Mouse (Mus musculus): ENCODE data around the gene Ccl28. TPM values are rescaled to one million over a fixed set of nuclear protein-coding genes. Genes with fewer than 3 reads are reported as not detected.
"Not testable (repeated sequence)": the region's sequence is repeated elsewhere in the genome, so short reads cannot be mapped to it uniquely, and the experiment has no call there.

Gene Ccl28
- total RNA-seq, 1 experiment from 2014 or later, result 0.78 TPM

GRCm38 (mm10) chr13:119648891-119649698 lies 25.5 kb downstream of the Ccl28 start:
- no peak for DNase-seq

- DNase-seq, result no peak
These were observed 26.1 kb downstream of the Ccl28 start for GRCm38 (mm10) chr13:119649699-119650046.

- DNase-seq, result no peak
These were observed 31.1 kb downstream of the Ccl28 start for GRCm38 (mm10) chr13:119654734-119655133.

- DNase-seq, result no peak
These were observed 32.6 kb downstream of the Ccl28 start for GRCm38 (mm10) chr13:119656246-119656645.

- peak; percentile 53 for DNase-seq
These were observed 33.3 kb downstream of the Ccl28 start for GRCm38 (mm10) chr13:119656846-119657416.

- peak; percentile 28 for DNase-seq
These were observed 37.8 kb downstream of the Ccl28 start for GRCm38 (mm10) chr13:119661420-119661819.

- DNase-seq, result no peak
These were observed 55.2 kb downstream of the Ccl28 start for GRCm38 (mm10) chr13:119678794-119679193.

GRCm38 (mm10) chr13:119679721-119680120 lies 56.1 kb downstream of the Ccl28 start:
- DNase-seq, result no peak

GRCm38 (mm10) chr13:119681161-119681560 lies 57.5 kb downstream of the Ccl28 start:
- no peak for DNase-seq

- DNase-seq, result no peak
These were observed 61.0 kb downstream of the Ccl28 start for GRCm38 (mm10) chr13:119684416-119685177.

- no peak for DNase-seq
These were observed 66.1 kb downstream of the Ccl28 start for GRCm38 (mm10) chr13:119689709-119690038.

- peak; percentile 99 for DNase-seq
These were observed 66.6 kb downstream of the Ccl28 start, which contains the start of gene Hmgcs1 for GRCm38 (mm10) chr13:119690039-119690728. TSS of gene Hmgcs1 (plus strand) at chr13:119690379.

- DNase-seq, result peak; percentile 65
These were observed 67.4 kb downstream of the Ccl28 start for GRCm38 (mm10) chr13:119690876-119691620.

- not testable (repeated sequence) for DNase-seq
These were observed 68.3 kb downstream of the Ccl28 start for GRCm38 (mm10) chr13:119691958-119692357.

- no peak for DNase-seq
These were observed 72.1 kb downstream of the Ccl28 start for GRCm38 (mm10) chr13:119695676-119696075.

GRCm38 (mm10) chr13:119696496-119696895 lies 72.9 kb downstream of the Ccl28 start:
- no peak for DNase-seq

- no peak for DNase-seq
These were observed 74.8 kb downstream of the Ccl28 start for GRCm38 (mm10) chr13:119698436-119698835.
